Mouse (Mus musculus): ENCODE results near the gene Rdh7. TPM values are rescaled to one million over a fixed set of nuclear protein-coding genes. Genes with fewer than 3 reads are reported as not detected.
"Not testable (repeated sequence)": the region's sequence is repeated elsewhere in the genome, so short reads cannot be mapped to it uniquely, and the experiment has no call there.

The Rdh7 gene
- polyA plus RNA-seq, 1 experiment from 2014 or later, result not detected

DNA sequence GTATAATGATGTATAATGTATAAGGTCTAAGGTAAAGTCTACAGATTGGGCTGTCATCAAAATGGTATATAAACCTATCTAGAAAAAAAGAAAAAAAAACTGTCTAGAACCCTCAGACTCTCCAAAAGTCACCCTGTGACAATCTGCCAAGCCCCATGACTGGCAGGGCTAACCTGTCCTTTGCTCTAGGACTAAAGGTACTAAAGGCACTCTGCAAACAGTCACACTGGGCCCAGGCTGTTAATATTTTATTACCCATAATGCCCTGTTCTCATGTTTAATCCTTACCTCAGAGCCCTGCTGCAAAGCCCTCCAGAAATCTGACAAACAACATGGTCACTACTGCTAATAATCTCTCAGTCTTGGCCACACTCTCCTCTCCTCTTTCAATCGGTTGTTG, 2.1 kb downstream of the Rdh7 start:
- Histone ChIP-seq H3K27me3 (no peaks in the 10 kb centered on the region), H3K36me3 (no peaks in the 10 kb centered on the region), H3K27ac (no peak overlapping the region), H3K4me3 (no peak overlapping the region), H3K4me2 (replicated peaks) (no peak overlapping the region), H3K4me1 (peaks cover 5% of the 10 kb centered on the region; the same call in 1 of the 2 replicates), H3K9me3 (replicated peaks) (no peaks in the 10 kb centered on the region), H3K9ac (no peak overlapping the region)
- 93% methylated on average over 1 of the region's 1 CpGs for WGBS
- no peak for ATAC-seq (ENCODE audit: low FRiP score)

DNA sequence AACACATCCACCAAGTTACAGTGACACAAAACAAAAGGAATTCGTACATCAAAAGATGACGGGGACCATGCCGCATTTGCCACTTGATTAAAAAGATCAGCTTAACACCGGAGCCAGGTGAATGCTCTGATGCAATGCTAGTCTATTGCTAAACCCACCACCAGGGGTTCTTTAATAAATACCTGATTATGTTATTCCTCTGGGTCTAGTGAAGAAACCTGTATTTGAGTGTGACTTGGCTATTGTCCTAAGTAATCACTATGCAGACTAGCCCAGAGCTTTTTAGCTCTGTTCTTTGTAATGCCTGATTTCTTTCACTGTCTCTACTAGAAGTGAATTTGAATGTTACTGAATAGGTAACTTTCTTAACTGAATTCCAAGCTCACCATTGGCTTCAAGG, 7.6 kb downstream of the Rdh7 start:
- Histone ChIP-seq H3K4me2 (replicated peaks) (no peak overlapping the region), H3K4me1 (no peaks in the 10 kb centered on the region), H3K27ac (no peak overlapping the region), H3K4me3 (no peak overlapping the region), H3K27me3 (no peaks in the 10 kb centered on the region), H3K36me3 (no peaks in the 10 kb centered on the region), H3K9ac (no peak overlapping the region), H3K9me3 (replicated peaks) (no peaks in the 10 kb centered on the region)
- no peak for ATAC-seq (ENCODE audit: low FRiP score)
- WGBS, result 81% methylated on average over 4 of the region's 4 CpGs

DNA sequence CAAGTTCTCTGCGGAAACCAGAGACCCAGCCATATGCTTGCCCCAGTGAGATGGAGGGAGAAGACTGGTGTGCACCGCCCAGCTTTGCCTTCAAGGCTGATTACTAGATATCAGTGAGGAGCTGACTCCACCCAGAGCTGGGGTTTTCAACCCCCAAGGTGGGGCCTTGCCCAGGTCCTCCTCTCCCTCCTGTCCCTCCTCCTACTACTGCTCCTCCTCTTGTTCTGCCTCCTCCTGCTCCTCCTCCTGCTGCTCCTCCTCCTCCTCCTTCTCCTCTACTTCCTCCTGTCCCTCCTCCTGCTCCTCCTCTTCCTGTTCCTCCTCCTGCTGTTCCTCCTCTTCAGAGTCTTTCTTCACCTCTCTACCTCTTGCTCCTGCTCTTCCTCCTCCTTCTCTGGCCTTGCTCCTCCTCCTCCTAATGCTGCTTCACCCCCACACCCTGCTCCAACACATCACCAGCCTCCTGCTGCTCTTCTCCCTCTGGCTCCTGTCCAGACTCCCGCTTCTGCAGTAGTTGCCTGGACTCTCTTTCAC, 9.4 kb downstream of the Rdh7 start:
- H3K4me2 ChIP-seq (replicated peaks), result no peak overlapping the region
- no peaks in the 10 kb centered on the region for H3K9me3 ChIP-seq (replicated peaks)
- H3K9ac ChIP-seq, result no peak overlapping the region
- no peaks in the 10 kb centered on the region for H3K4me1 ChIP-seq
- H3K27ac ChIP-seq, result no peak overlapping the region
- H3K4me3 ChIP-seq, result no peak overlapping the region
- WGBS, result 75% methylated on average over 3 of the region's 3 CpGs
- no peaks in the 10 kb centered on the region for H3K36me3 ChIP-seq
- no peak for ATAC-seq (ENCODE audit: low FRiP score)
- no peaks in the 10 kb centered on the region for H3K27me3 ChIP-seq

DNA sequence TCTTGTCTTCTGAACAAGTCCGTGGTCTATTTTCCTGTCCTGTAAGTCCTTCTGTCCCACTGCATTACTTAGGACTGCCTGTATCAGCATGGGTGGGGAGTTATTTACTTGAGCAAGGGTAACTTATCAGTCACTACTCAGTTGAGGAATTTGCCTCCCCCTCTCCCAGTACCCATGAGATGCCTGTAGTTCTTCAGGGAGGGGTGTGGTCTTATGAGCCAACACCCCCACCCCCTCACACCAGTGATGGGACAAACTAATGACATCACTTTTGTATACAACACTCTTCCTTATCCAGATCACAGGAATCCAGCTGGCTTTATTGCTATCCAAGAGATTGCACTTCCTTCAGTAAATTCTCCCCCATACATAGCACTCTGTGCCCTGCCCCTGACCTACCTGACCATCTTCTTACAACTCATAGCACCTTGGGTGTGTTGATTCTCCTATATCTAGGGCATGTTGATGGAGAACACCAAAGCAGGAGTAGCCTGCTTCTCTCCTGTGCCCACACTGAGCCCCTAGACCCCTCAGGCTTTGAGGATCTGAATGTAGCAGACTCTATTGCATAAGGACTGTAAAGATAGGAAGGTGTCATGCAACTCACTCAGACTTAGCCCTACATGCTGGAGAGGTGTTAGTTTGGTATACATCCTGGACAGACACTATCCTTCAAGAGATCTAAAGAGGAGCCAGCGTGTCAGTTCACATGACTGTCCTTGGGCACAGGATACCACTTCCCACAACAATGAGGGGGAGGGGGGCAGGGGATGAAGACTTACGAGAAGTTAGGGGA, 10.2 kb downstream of the Rdh7 start:
- WGBS, result 80% methylated on average over 3 of the region's 3 CpGs
- no peak for ATAC-seq (ENCODE audit: low FRiP score)
- H3K27ac ChIP-seq, result no peak overlapping the region

DNA sequence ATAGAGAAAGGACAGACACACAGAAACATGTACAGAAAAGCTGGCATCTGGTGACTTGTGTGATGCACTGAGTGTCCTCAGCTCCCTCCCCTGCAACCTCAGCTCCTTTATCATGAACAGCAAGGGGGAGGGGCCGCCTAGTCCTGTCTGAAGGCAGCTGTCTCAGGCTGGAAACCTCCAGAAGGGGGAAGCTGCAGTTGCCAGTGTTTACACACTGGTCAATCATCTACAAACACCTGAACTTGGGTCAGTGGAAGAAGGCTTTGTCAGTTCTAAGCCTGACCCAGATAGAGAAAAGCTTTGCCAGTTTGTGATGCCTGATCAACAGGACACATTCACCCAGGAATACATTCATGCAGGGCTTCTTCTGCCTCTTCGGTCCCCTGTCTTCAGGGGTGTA, 10.9 kb downstream of the Rdh7 start:
- ATAC-seq (ENCODE audit: low FRiP score), result no peak
- Histone ChIP-seq H3K27me3 (no peaks in the 10 kb centered on the region), H3K36me3 (no peaks in the 10 kb centered on the region), H3K9ac (no peak overlapping the region), H3K4me2 (replicated peaks) (no peak overlapping the region), H3K4me1 (no peaks in the 10 kb centered on the region), H3K27ac (no peak overlapping the region), H3K4me3 (no peak overlapping the region), H3K9me3 (replicated peaks) (no peaks in the 10 kb centered on the region)
- whole genome bisulfite sequencing, result 58% methylated on average over 2 of the region's 2 CpGs

More for the DNA sequence above, 10.2 kb downstream of the Rdh7 start:
- H3K4me1 ChIP-seq, result no peaks in the 10 kb centered on the region
- H3K27me3 ChIP-seq, result no peaks in the 10 kb centered on the region
- no peaks in the 10 kb centered on the region for H3K36me3 ChIP-seq
- H3K4me3 ChIP-seq, result no peak overlapping the region
- no peak overlapping the region for H3K4me2 ChIP-seq (replicated peaks)
- no peaks in the 10 kb centered on the region for H3K9me3 ChIP-seq (replicated peaks)
- H3K9ac ChIP-seq, result no peak overlapping the region

DNA sequence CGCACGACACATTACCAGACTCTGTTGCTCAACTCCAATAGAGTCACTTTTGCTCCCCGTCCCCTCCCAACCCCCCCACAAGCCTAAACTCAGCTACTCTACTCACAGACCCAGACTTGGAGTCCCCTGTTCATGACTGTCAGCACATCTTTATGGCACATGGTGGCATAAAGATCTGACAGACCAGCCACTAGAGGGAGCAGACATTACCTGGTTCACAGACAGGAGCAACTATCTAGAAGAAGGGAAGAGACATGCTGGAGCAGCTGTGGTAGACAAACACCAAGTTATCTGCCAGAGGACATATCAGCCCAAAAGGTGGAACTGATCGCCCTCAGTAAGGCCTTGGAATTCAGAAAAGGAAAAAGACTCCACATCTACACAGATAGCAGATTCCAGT, 16.1 kb downstream of the Rdh7 start:
- 76% methylated on average over 4 of the region's 4 CpGs for WGBS

DNA sequence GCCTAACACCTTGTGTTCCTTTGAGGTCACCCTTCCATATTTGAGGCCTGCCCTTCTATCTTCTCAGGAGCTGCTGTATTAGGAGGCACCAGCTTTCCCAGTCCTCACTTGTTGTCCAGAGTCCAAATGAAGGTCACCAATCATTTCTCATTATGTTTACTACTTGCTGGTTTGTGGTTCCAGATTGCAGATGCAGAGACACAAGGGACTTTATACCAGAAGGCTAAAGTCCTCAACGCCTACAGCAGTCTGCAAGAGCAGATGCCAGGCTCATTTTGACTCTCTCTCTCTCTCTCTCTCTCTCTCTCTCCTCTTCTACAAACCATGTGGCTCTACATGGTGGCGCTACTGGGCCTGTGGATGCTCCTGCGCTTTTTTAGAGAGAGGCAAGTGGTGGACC, 22.4 kb downstream of the Rdh7 start, which contains the start of gene Rdh16f2:
Gene Rdh16f2, plus strand, starts transcription at position 243 of the 400 bp plus-strand sequence.
- Histone ChIP-seq H3K27me3 (no peaks in the 10 kb centered on the region), H3K4me1 (no peaks in the 10 kb centered on the region), H3K4me3 (no peak within 1 kb of the TSS), H3K27ac (no peak within 1 kb of the TSS), H3K9ac (no peak within 1 kb of the TSS), H3K9me3 (replicated peaks) (0 out of 2 replicates have a peak, but pooled peaks cover 5% of the 10 kb centered on the region), H3K36me3 (no peaks in the 10 kb centered on the region), H3K4me2 (replicated peaks) (no peak within 1 kb of the TSS)
- no peak for ATAC-seq (ENCODE audit: low FRiP score)
- WGBS, result 81% methylated on average over 3 of the region's 3 CpGs

More for the DNA sequence above, 16.1 kb downstream of the Rdh7 start:
- H3K9me3 ChIP-seq (replicated peaks), result 0 out of 2 replicates have a peak, but pooled peaks cover 6% of the 10 kb centered on the region
- no peak overlapping the region for H3K9ac ChIP-seq
- H3K4me2 ChIP-seq (replicated peaks), result no peak overlapping the region
- no peak overlapping the region for H3K27ac ChIP-seq
- H3K4me3 ChIP-seq, result no peak overlapping the region
- ATAC-seq (ENCODE audit: low FRiP score), result no peak
- no peaks in the 10 kb centered on the region for H3K27me3 ChIP-seq
- H3K4me1 ChIP-seq, result no peaks in the 10 kb centered on the region
- H3K36me3 ChIP-seq, result no peaks in the 10 kb centered on the region

DNA sequence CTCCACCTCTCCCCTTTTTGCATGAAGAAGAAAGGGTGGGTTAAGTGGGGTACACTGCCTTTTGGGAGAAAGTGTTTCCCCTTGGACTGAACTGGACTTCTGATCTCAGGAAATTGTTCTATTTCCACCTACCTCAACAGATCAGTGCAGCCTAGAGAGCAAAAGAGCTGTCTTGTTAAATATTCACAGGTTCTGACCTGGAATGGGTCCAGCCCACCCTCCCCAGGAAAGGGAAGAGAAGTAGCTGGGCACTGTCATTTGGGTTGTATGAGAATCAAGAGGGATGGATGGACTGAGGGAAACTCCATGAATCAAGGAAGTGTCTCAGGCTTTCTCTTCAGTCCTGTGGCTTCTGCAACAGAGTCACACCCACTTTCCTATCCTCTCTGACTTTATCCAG, 23.7 kb downstream of the Rdh7 start:
- H3K4me2 ChIP-seq (replicated peaks), result no peak overlapping the region
- H3K4me3 ChIP-seq, result no peak overlapping the region
- no peaks in the 10 kb centered on the region for H3K27me3 ChIP-seq
- ATAC-seq (ENCODE audit: low FRiP score), result no peak
- no peak overlapping the region for H3K27ac ChIP-seq
- H3K4me1 ChIP-seq, result no peaks in the 10 kb centered on the region
- no peaks in the 10 kb centered on the region for H3K9me3 ChIP-seq (replicated peaks)
- H3K9ac ChIP-seq, result no peak overlapping the region
- no peaks in the 10 kb centered on the region for H3K36me3 ChIP-seq

DNA sequence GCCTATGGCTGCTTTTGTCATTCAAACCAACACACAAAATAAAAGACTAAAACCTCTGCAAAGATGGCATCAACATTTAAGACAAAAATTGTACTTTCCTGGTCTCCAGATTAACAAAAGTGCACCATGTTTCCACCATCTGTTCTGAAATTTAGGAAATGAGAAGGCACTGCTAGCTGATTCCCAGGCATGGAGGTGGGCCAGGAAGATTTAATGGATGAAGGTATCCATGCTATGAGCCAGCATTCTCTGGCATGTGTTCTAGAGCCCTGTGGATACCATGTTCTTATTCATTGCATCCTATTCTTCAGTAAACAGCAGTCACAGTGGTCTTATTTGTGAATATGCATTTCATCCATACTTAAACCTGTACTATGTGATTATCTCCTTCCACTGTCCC, 32.2 kb downstream of the Rdh7 start:
- Histone ChIP-seq H3K4me3 (no peak overlapping the region), H3K4me2 (replicated peaks) (no peak overlapping the region), H3K9ac (no peak overlapping the region), H3K27ac (no peak overlapping the region), H3K27me3 (no peaks in the 10 kb centered on the region), H3K4me1 (no peaks in the 10 kb centered on the region), H3K9me3 (replicated peaks) (no peaks in the 10 kb centered on the region), H3K36me3 (no peaks in the 10 kb centered on the region)
- ATAC-seq (ENCODE audit: low FRiP score), result no peak

DNA sequence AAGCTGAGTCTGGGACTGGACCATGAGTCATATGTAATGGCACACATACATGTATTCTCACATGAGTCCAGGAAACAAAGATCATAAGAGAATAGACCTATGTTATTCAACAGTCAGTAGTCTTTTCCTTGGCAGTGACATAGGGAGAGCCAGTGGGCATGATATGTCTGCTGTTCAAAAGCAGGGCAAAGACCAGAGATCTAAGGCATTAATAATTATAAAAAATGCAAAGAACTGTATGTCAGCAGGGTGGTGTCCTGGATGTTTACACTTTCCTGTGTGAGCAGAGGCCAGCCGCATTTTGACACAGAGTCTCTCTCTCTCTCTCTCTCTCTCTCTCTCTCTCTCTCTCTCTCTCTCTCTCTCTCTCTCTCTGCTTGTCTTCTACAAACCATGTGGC, 39.0 kb downstream of the Rdh7 start, which contains the start of gene Rdh19:
Gene Rdh19, plus strand, starts transcription at position 301 of the 400 bp plus-strand sequence.
- no peak for ATAC-seq (ENCODE audit: low FRiP score)
- H3K27me3 ChIP-seq, result no peaks in the 10 kb centered on the region
- no peaks in the 10 kb centered on the region for H3K4me1 ChIP-seq
- no peaks in the 10 kb centered on the region for H3K36me3 ChIP-seq
- H3K4me3 ChIP-seq, result no peak within 1 kb of the TSS
- no peak within 1 kb of the TSS for H3K4me2 ChIP-seq (replicated peaks)
- no peak within 1 kb of the TSS for H3K27ac ChIP-seq
- no peak within 1 kb of the TSS for H3K9ac ChIP-seq
- 88% methylated on average over 1 of the region's 1 CpGs for WGBS
- no peaks in the 10 kb centered on the region for H3K9me3 ChIP-seq (replicated peaks)

DNA sequence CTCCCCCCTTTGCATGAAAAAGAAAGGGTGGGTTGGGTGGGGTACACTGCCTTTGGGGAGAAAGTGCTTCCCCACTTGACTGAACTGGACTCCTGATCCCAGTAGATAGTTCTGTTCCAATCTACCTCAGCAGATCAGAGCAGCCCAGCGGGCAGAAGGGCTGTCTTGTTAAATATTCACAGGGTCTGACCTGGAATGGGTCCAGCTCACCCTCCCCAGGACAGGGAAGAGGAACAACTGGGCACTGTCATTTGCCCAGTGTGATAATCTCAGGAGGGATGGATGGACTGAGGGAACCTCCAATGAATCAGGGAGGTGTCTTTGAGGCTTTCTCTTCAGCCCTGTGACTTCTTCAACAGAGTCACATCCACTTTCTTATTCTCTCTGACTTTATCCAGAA, 40.5 kb downstream of the Rdh7 start:
- Histone ChIP-seq H3K4me2 (replicated peaks) (no peak overlapping the region), H3K27me3 (no peaks in the 10 kb centered on the region), H3K9me3 (replicated peaks) (no peaks in the 10 kb centered on the region), H3K36me3 (no peaks in the 10 kb centered on the region), H3K4me3 (no peak overlapping the region), H3K4me1 (no peaks in the 10 kb centered on the region), H3K27ac (no peak overlapping the region), H3K9ac (no peak overlapping the region)
- WGBS, result 70% methylated on average over 1 of the region's 1 CpGs
- ATAC-seq (ENCODE audit: low FRiP score), result no peak

DNA sequence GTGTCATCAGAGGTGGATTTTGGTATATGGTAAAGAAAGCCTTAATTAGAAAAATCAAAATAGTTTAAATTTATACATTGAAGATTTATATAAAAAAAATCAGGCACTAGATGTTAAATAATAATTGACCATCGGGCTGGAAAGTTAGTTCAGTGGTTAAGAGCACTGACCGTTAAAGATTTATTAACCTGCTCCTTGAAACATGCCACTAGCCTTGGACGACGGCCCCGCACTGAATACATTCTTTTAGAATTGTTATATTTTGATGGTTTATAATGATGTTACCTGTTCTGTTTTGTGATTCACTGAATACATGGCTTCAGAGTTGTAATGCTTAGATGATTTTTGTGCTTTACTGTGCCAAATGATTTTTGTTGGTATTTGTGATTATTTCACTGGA, 42.7 kb downstream of the Rdh7 start:
- ATAC-seq (ENCODE audit: low FRiP score); H3K9me3 ChIP-seq (replicated peaks); H3K9ac ChIP-seq; H3K4me3 ChIP-seq; H3K36me3 ChIP-seq; H3K27ac ChIP-seq; H3K27me3 ChIP-seq; H3K4me2 ChIP-seq (replicated peaks); H3K4me1 ChIP-seq: not testable (repeated sequence)
- WGBS, result 93% methylated on average over 5 of the region's 5 CpGs

DNA sequence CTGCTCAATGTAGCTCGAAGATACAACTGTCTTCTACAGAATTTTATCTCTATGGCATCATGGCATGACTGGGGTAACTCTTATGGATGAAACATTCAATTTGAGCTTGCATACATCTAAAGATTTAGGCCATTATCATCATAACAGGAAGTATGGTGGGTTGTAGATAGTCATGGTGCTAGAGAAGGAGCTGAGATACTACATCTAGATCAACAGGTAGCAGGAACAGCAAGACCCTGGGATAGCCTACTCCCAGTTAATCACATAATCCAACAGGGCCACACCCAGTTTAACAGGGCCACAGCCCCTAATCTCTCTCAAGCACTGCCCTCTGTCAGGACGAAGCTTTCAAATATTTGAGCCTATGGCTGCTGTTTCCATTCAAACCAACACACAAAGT, 47.8 kb downstream of the Rdh7 start:
- H3K9ac ChIP-seq, result no peak overlapping the region
- H3K9me3 ChIP-seq (replicated peaks), result no peaks in the 10 kb centered on the region; the same call in none of the 2 replicates
- H3K27ac ChIP-seq, result no peak overlapping the region
- no peak overlapping the region for H3K4me2 ChIP-seq (replicated peaks)
- WGBS, result 76% methylated on average over 2 of the region's 2 CpGs
- H3K4me1 ChIP-seq, result no peaks in the 10 kb centered on the region
- H3K4me3 ChIP-seq, result no peak overlapping the region
- H3K36me3 ChIP-seq, result no peaks in the 10 kb centered on the region
- ATAC-seq (ENCODE audit: low FRiP score), result no peak
- no peaks in the 10 kb centered on the region for H3K27me3 ChIP-seq

All from hindbrain, embryonic 12.5 days (tissue).